Mouse (Mus musculus) hindbrain, embryonic 13.5 days (tissue): ENCODE results near the gene Gm8660. TPM values are rescaled to one million over a fixed set of nuclear protein-coding genes. Genes with fewer than 3 reads are reported as not detected.
"Not testable (repeated sequence)": the region's sequence is repeated elsewhere in the genome, so short reads cannot be mapped to it uniquely, and the experiment has no call there.

Experiments
- ATAC-seq: fragments of 200-750 bp; cut with Nextera tagmentation; 2 replicates; pipeline ENCODE4 v1.8.0; 2017; ENCODE audit warnings: moderate TSS enrichment; ENCODE audit not compliant: low FRiP score
- H3K27ac ChIP-seq: fragments of 300-500 bp; sonication (generic); 2 replicates; pipeline ENCODE4 v1.5.1; 2015; ENCODE audit warnings: inconsistent platforms, mild to moderate bottlenecking, moderate library complexity
- H3K27me3 ChIP-seq: fragments of 300-500 bp; sonication (generic); 2 replicates; pipeline ENCODE4 v1.6.1; 2015; ENCODE audit warnings: mild to moderate bottlenecking, inconsistent platforms
- H3K36me3 ChIP-seq: fragments of 300-500 bp; sonication (generic); 2 replicates; pipeline ENCODE4 v1.6.1; 2015; ENCODE audit warnings: mild to moderate bottlenecking, inconsistent platforms
- H3K4me1 ChIP-seq: fragments of 300-500 bp; sonication (generic); replicated peaks from 2 replicates; pipeline ENCODE4 v1.6.1; 2015; ENCODE audit warnings: inconsistent platforms
- H3K4me2 ChIP-seq: fragments of 300-500 bp; sonication (generic); 2 replicates; pipeline ENCODE4 v1.6.1; 2015; ENCODE audit warnings: inconsistent platforms, mild to moderate bottlenecking, moderate library complexity
- H3K4me3 ChIP-seq: fragments of 300-500 bp; sonication (generic); 2 replicates; pipeline ENCODE4 v1.5.1; 2015; ENCODE audit warnings: mild to moderate bottlenecking, inconsistent platforms
- H3K9ac ChIP-seq: fragments of 300-500 bp; sonication (generic); 2 replicates; pipeline ENCODE4 v1.6.1; 2015; ENCODE audit warnings: mild to moderate bottlenecking, inconsistent platforms
- H3K9me3 ChIP-seq: fragments of 300-500 bp; sonication (generic); 2 replicates; pipeline ENCODE4 v1.6.1; 2016; ENCODE audit warnings: inconsistent platforms
- WGBS: fragments of 180-500 bp; shearing (Covaris S2); methylation state at CpG from one replicate; pipeline ENCODE4 v1.1.7; 2015; 5-methylcytosine and 5-hydroxymethylcytosine counted together
- polyA plus RNA-seq: library from polyadenylated mRNA; unstranded; fragments of >200 nt; fragmentation: Nextera tagmentation; extraction: Ambion mirVana; gene quantifications from 2 replicates; pipeline ENCODE4 v1.2.1, GENCODE M21; 2015

Gm8660 gene
- polyA plus RNA-seq: not detected in 2 replicates

GRCm38 (mm10) chr7:22370939-22371338 lies at the start of gene Gm8660:
Gene Gm8660, minus strand, starts transcription at chr7:22371039.
- WGBS: no CpG with 5 or more reads among the region's 1 CpGs
- not testable (repeated sequence) for H3K4me1 ChIP-seq, H3K9ac ChIP-seq, H3K27me3 ChIP-seq, ATAC-seq, H3K4me2 ChIP-seq, H3K9me3 ChIP-seq, H3K27ac ChIP-seq, H3K4me3 ChIP-seq, H3K36me3 ChIP-seq

- ATAC-seq, H3K4me3 ChIP-seq, H3K9me3 ChIP-seq, H3K27ac ChIP-seq, H3K4me2 ChIP-seq, H3K27me3 ChIP-seq, H3K9ac ChIP-seq, H3K4me1 ChIP-seq, H3K36me3 ChIP-seq: not testable (repeated sequence)
- no CpG with 5 or more reads among the region's 3 CpGs for WGBS
Measured at GRCm38 (mm10) chr7:22413283-22413682, 42.4 kb upstream of the Gm8660 start, which contains the start of gene Vmn1r148. Gene Vmn1r148, plus strand, starts transcription at chr7:22413583.

DNA sequence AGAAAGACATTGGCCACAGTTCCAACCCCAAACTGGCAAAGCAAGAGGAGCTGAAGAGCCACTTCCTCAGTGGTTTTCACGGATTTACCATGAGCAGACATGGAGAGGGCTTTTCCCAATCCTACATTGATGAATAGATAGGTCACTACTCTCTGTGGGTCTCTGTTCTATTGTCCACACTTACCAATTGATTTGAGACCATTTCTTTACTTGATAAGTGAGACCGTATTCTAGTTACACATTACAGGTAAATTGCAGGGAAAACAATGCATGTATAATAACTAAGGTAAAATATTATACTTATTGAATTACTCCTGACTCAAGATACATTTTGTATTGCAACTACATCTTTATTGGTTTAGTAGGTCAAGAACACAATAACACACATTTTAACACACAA lies 41.2 kb downstream of the Gm8660 start, which contains the start of gene Gm4187:
TSS of gene Gm4187 (minus strand) at position 101 of the 400 bp plus-strand sequence.
- WGBS: no CpG with 5 or more reads among the region's 2 CpGs
- H3K27me3 ChIP-seq, ATAC-seq, H3K27ac ChIP-seq, H3K4me2 ChIP-seq, H3K4me3 ChIP-seq, H3K4me1 ChIP-seq, H3K36me3 ChIP-seq, H3K9me3 ChIP-seq, H3K9ac ChIP-seq: not testable (repeated sequence)

Other genes starting within 250 kb of the Gm8660 start
- not detected in 2 replicates for gene Gm10666, start 236.3 kb downstream of the Gm8660 start, polyA plus RNA-seq
- gene Vmn1r142, start 207.0 kb downstream of the Gm8660 start, polyA plus RNA-seq: not detected in 2 replicates
- not detected in 2 replicates for gene Vmn1r143, start 181.7 kb downstream of the Gm8660 start, polyA plus RNA-seq
- gene Gm8653, start 169.8 kb downstream of the Gm8660 start, polyA plus RNA-seq: not detected in 2 replicates
- gene Gm8453, start 141.6 kb downstream of the Gm8660 start, polyA plus RNA-seq: not detected in 2 replicates
- not detected in 2 replicates for gene Gm4187, start 41.3 kb downstream of the Gm8660 start, polyA plus RNA-seq
- not detected in 2 replicates for gene Vmn1r148, start 42.5 kb upstream of the Gm8660 start, polyA plus RNA-seq
- gene Vmn1r149, start 67.2 kb upstream of the Gm8660 start, polyA plus RNA-seq: not detected in 2 replicates
- not detected in 2 replicates for gene Gm10665, start 93.0 kb upstream of the Gm8660 start, polyA plus RNA-seq
- gene Vmn1r151, start 128.6 kb upstream of the Gm8660 start, polyA plus RNA-seq: not detected in 2 replicates
- not detected in 2 replicates for gene Vmn1r152, start 151.9 kb upstream of the Gm8660 start, polyA plus RNA-seq
- gene Gm8677, start 163.8 kb upstream of the Gm8660 start, polyA plus RNA-seq: not detected in 2 replicates
- gene Gm4201, start 194.3 kb upstream of the Gm8660 start, polyA plus RNA-seq: not detected in 2 replicates
- not detected in 2 replicates for gene Gm4565, start 217.1 kb upstream of the Gm8660 start, polyA plus RNA-seq